Mouse (Mus musculus) ES-Bruce4 (cell line): Measurements from ENCODE around the gene Olfr823.
"Not testable (repeated sequence)": the region's sequence is repeated elsewhere in the genome, so short reads cannot be mapped to it uniquely, and the experiment has no call there.

Experiments used
- CTCF ChIP-seq: IDR thresholded peaks from one replicate; pipeline ENCODE4 v1.8.1; 2011; ENCODE audit warnings: low read depth, low read length
- EP300 ChIP-seq: IDR thresholded peaks from 2 replicates; pipeline ENCODE4 v1.6.1; 2011; ENCODE audit warnings: low read depth, low read length; ENCODE audit not compliant: insufficient read depth
- POLR2A ChIP-seq: IDR thresholded peaks from one replicate; pipeline ENCODE4 v1.8.1; 2011; ENCODE audit warnings: low read length; ENCODE audit not compliant: insufficient read depth

DNA sequence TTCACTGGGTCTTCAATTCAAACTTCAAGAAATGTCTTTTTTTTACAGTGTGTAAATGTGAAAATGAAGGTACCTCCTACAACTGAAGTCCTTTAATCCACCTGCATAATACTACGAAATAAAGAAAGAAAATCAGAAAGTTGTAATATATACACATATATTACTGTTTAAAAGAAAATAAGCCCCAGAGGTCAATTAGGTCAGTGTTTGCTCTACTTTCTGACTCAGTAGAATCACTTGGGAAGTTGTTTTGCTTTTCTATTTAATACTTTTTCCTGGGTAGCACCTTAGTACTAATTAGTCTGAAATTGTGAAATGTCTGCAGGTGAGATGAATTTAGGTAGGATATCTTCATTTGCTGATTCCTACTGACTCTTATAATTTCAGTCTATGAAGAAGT lies at the start of gene Olfr823:
- not testable (repeated sequence) for TF ChIP-seq POLR2A, CTCF, EP300
